Comparison of ENCODE assay signal across 18 mouse cellular contexts in genomic region chr12:112571064-112571463, GRCm38 (mm10). TPM values are rescaled to one million over a fixed set of nuclear protein-coding genes. Genes with fewer than 3 reads are reported as not detected.
DNase-seq lines count a peak whose midpoint lies in the region; ATAC-seq and TF ChIP-seq lines count a peak whose summit lies in the region.
"Had no signal": no experiment of that assay in that cellular context is flagged by ENCODE, and none has a peak within 500 bp of the region (broad histone marks: within the 10 kb centered on the region; RNA-seq: fewer than 3 reads in every experiment).

No protein-coding gene starts in this region.

- no peak for TF ChIP-seq EP300 in heart, adult 2 months (IDR thresholded peaks at IDR 0.05; ENCODE audit: insufficient read depth, low read depth, low read length)
- TF ChIP-seq EP300 in liver, embryonic 14.5 days (IDR thresholded peaks at IDR 0.05; ENCODE audit: low read depth): no peak

- no peak for DNase-seq in heart, adult 2 months
- DNase-seq in liver, embryonic 14.5 days (ENCODE audit: low read depth in 3 of 3, low spot score in 3 of 3): no peak
- DNase-seq in liver, embryonic 11.5 days (ENCODE audit: low spot score): no peak
- no peak for DNase-seq in G1E (ENCODE audit: low spot score)
- DNase-seq in spleen, adult 12 weeks (ENCODE audit: low spot score): no peak
- DNase-seq in adrenal gland, adult 2 months: no peak
- DNase-seq: adrenal gland, postnatal 14 days; cerebellum, postnatal 14 days; heart, postnatal 14 days; midbrain, embryonic 14.5 days; spleen, adult 18-20 months; thymus, postnatal 4 days had no signal

- no peaks in the 10 kb centered on the region for H3K27me3 ChIP-seq in heart, adult 2 months (ENCODE audit: control insufficient read depth, insufficient read depth, low read length)
- H3K27me3 ChIP-seq in heart, embryonic 12.5 days (replicated peaks): no peaks in the 10 kb centered on the region; the same call in 1 of the 2 replicates
- no peaks in the 10 kb centered on the region for H3K27me3 ChIP-seq in liver, embryonic 14.5 days (ENCODE audit: control insufficient read depth, insufficient read depth, low read length)
- H3K27me3 ChIP-seq in liver, embryonic 11.5 days (replicated peaks; ENCODE audit: control insufficient read depth, insufficient read depth, low read length): no peaks in the 10 kb centered on the region
- H3K27me3 ChIP-seq in G1E (ENCODE audit: insufficient read depth, low read length): peaks cover 39% of the 10 kb centered on the region
- H3K27me3 ChIP-seq: kidney, embryonic 15.5 days; limb, embryonic 13.5 days; Patski had no signal

- no peak overlapping the region for H3K4me3 ChIP-seq in heart, adult 2 months
- H3K4me3 ChIP-seq in heart, embryonic 12.5 days: no peak overlapping the region
- H3K4me3 ChIP-seq in liver, embryonic 14.5 days (ENCODE audit: insufficient read depth in 1 of 2, low read depth in 2 of 2, low read length in 2 of 2): no peak overlapping the region
- no peak overlapping the region for H3K4me3 ChIP-seq in liver, embryonic 11.5 days (ENCODE audit: low read depth, low read length)
- no peak overlapping the region for H3K4me3 ChIP-seq in G1E (ENCODE audit: low read depth, low read length)
- H3K4me3 ChIP-seq: kidney, embryonic 15.5 days; limb, embryonic 13.5 days had no signal

- no peak overlapping the region for H3K4me2 ChIP-seq in heart, embryonic 12.5 days
- no peak overlapping the region for H3K4me2 ChIP-seq in liver, embryonic 14.5 days (ENCODE audit: low read depth)
- no peak overlapping the region for H3K4me2 ChIP-seq in liver, embryonic 11.5 days
- H3K4me2 ChIP-seq: kidney, embryonic 15.5 days; limb, embryonic 13.5 days had no signal

- intact Hi-C loops in heart, adult 2 months (cut with DNase I): no loop called here

- no peaks in the 10 kb centered on the region for H3K9me3 ChIP-seq in heart, embryonic 12.5 days (replicated peaks)
- no peaks in the 10 kb centered on the region for H3K9me3 ChIP-seq in liver, embryonic 14.5 days (ENCODE audit: control insufficient read depth, low read length)
- H3K9me3 ChIP-seq in liver, embryonic 11.5 days (ENCODE audit: control insufficient read depth, low read length): no peaks in the 10 kb centered on the region
- no peaks in the 10 kb centered on the region for H3K9me3 ChIP-seq in G1E (replicated peaks)
- H3K9me3 ChIP-seq: kidney, embryonic 15.5 days; limb, embryonic 13.5 days had no signal

- H3K79me2 ChIP-seq in heart, adult 2 months (replicated peaks; ENCODE audit: control insufficient read depth, insufficient read depth, low read length): no peaks in the 10 kb centered on the region

- H3K4me1 ChIP-seq in heart, adult 2 months (ENCODE audit: control insufficient read depth, insufficient read depth, low read length): peaks cover 4% of the 10 kb centered on the region
- H3K4me1 ChIP-seq in heart, embryonic 12.5 days (replicated peaks): peaks cover 9% of the 10 kb centered on the region
- 0 out of 4 replicates have a peak, but pooled peaks cover 0 to 3% of the 10 kb centered on the region in 2 experiments for H3K4me1 ChIP-seq in liver, embryonic 14.5 days (replicated peaks; ENCODE audit: control insufficient read depth in 2 of 2, insufficient read depth in 2 of 2, low read length in 1 of 2)
- no peaks in the 10 kb centered on the region; the same call in 1 of the 2 replicates for H3K4me1 ChIP-seq in liver, embryonic 11.5 days (replicated peaks; ENCODE audit: control insufficient read depth, insufficient read depth, low read length)
- peaks cover 3% of the 10 kb centered on the region; the same call in 1 of the 2 replicates for H3K4me1 ChIP-seq in G1E (ENCODE audit: insufficient read depth, low read depth, low read length)

- 60% methylated on average over 6 of the region's 6 CpGs for whole genome bisulfite sequencing in heart, adult 2 months
- WGBS in heart, embryonic 12.5 days: 63% methylated on average over 6 of the region's 6 CpGs
- WGBS in liver, embryonic 14.5 days (ENCODE audit: insufficient replicate concordance): 51% methylated on average over 6 of the region's 6 CpGs
- 61% methylated on average over 6 of the region's 6 CpGs for WGBS in liver, embryonic 11.5 days

- TF ChIP-seq CTCF in heart, adult 2 months (IDR thresholded peaks at IDR 0.05): peak; percentile 52
- TF ChIP-seq CTCF in liver, embryonic 14.5 days (IDR thresholded peaks at IDR 0.05; ENCODE audit: low read depth): peak; percentile 34; the same call in 1 of the 2 replicates
- TF ChIP-seq CTCF in G1E (IDR thresholded peaks at IDR 0.05; ENCODE audit: low read depth, low read length): peak; percentile 28; the same call in 1 of the 2 replicates

- no peak for TF ChIP-seq POLR2A in heart, adult 2 months (IDR thresholded peaks at IDR 0.05; ENCODE audit: insufficient read depth, low read depth, low read length)

- H3K9ac ChIP-seq in heart, adult 2 months (ENCODE audit: low read depth, low read length): no peak overlapping the region
- no peak overlapping the region for H3K9ac ChIP-seq in heart, embryonic 12.5 days
- no peak overlapping the region for H3K9ac ChIP-seq in liver, embryonic 14.5 days (replicated peaks)
- no peak overlapping the region for H3K9ac ChIP-seq in liver, embryonic 11.5 days (ENCODE audit: low read depth, low read length)
- H3K9ac ChIP-seq: kidney, embryonic 15.5 days; limb, embryonic 13.5 days had no signal

- H3K27ac ChIP-seq in heart, adult 2 months: no peak overlapping the region
- no peak overlapping the region for H3K27ac ChIP-seq in heart, embryonic 12.5 days (ENCODE audit: poor library complexity, severe bottlenecking)
- H3K27ac ChIP-seq in liver, embryonic 14.5 days: no peak overlapping the region
- H3K27ac ChIP-seq in liver, embryonic 11.5 days (ENCODE audit: low read depth, low read length): no peak overlapping the region
- H3K27ac ChIP-seq: kidney, embryonic 15.5 days; limb, embryonic 13.5 days had no signal

- no peaks in the 10 kb centered on the region for H3K36me3 ChIP-seq in heart, adult 2 months (ENCODE audit: control insufficient read depth, insufficient read depth, low read length)
- no peaks in the 10 kb centered on the region for H3K36me3 ChIP-seq in heart, embryonic 12.5 days
- H3K36me3 ChIP-seq in liver, embryonic 14.5 days (replicated peaks; ENCODE audit: control insufficient read depth, insufficient read depth, low read depth): no peaks in the 10 kb centered on the region
- H3K36me3 ChIP-seq in liver, embryonic 11.5 days (ENCODE audit: control insufficient read depth, insufficient read depth, low read length): no peaks in the 10 kb centered on the region
- no peaks in the 10 kb centered on the region for H3K36me3 ChIP-seq in G1E (replicated peaks)
- H3K36me3 ChIP-seq: kidney, embryonic 15.5 days; limb, embryonic 13.5 days had no signal

- ATAC-seq in heart, embryonic 12.5 days (ENCODE audit: insufficient number of reproducible peaks, low FRiP score): no peak
- no peak for ATAC-seq in liver, embryonic 14.5 days (ENCODE audit: insufficient read depth)
- no peak for ATAC-seq in liver, embryonic 11.5 days (replicated peaks; ENCODE audit: low FRiP score)
- peak; percentile 41; the same call in 1 of the 2 replicates for ATAC-seq in G1E (ENCODE audit: extremely low read depth, insufficient number of reproducible peaks, low FRiP score, poor library complexity, severe bottlenecking)
- ATAC-seq in megakaryocyte progenitor cell, adult 5-6 weeks (replicated peaks; ENCODE audit: poor library complexity): peak; percentile 71
- ATAC-seq: hindbrain, embryonic 16.5 days; Patski had no signal

RNA-seq across cellular contexts. Expression of gene Inf2, which starts 17.5 kb away (rescaled TPM):
- total RNA-seq in heart, adult 2 months (2021): 10 to 100 TPM; 15.0 to 17.3 TPM
- 11.7 and 12.7 TPM in 2 replicates for polyA plus RNA-seq in heart, adult 2 months (2012; rRNA removed)
- polyA plus RNA-seq in heart, embryonic 12.5 days (2016; fragmentation: Nextera tagmentation; extraction: Ambion mirVana): 2.2 and 3.5 TPM in 2 replicates
- polyA plus RNA-seq in liver, embryonic 14.5 days (2012; rRNA removed): 4.8 and 6.2 TPM in 2 replicates
- 2.0 and 2.1 TPM in 2 replicates for polyA plus RNA-seq in liver, embryonic 14.5 days (2014; fragmentation: Nextera tagmentation; extraction: Ambion mirVana)
- polyA plus RNA-seq in liver, embryonic 11.5 days (2014; fragmentation: Nextera tagmentation; extraction: Ambion mirVana): 4.6 and 6.5 TPM in 2 replicates
- total RNA-seq in G1E (2014; fragmentation: Nextera tagmentation): 4.2 and 5.4 TPM in 2 replicates
- total RNA-seq in G1E (2017): 2.3 and 2.5 TPM in 2 replicates
- polyA plus RNA-seq in G1E (2012): 26.0 and 29.5 TPM in 2 replicates
- 11.0 and 13.6 TPM in 2 replicates for total RNA-seq in megakaryocyte progenitor cell, adult 5-6 weeks (2015)
- total RNA-seq in megakaryocyte progenitor cell, adult 5-6 weeks (2017): 4.8 and 7.1 TPM in 2 replicates
- total RNA-seq in adrenal gland, adult 2 months (2021): 10 to 100 TPM; 20.7 to 40.6 TPM
- 45.0 and 47.9 TPM in 2 replicates for polyA plus RNA-seq in adrenal gland, adult 2 months (2012; rRNA removed)

RNA-seq across cellular contexts. Expression of gene Adssl1, which starts 48.8 kb away (rescaled TPM):
- total RNA-seq in heart, adult 2 months (2021): 100 to 1,000 TPM; 150 to 173 TPM
- polyA plus RNA-seq in heart, adult 2 months (2012; rRNA removed): 85.2 and 98.2 TPM in 2 replicates
- polyA plus RNA-seq in heart, embryonic 12.5 days (2016; fragmentation: Nextera tagmentation; extraction: Ambion mirVana): 81.7 and 86.4 TPM in 2 replicates
- polyA plus RNA-seq in liver, embryonic 14.5 days (2012; rRNA removed): 3.7 and 5.4 TPM in 2 replicates
- polyA plus RNA-seq in liver, embryonic 14.5 days (2014; fragmentation: Nextera tagmentation; extraction: Ambion mirVana): 7.6 and 8.5 TPM in 2 replicates
- polyA plus RNA-seq in liver, embryonic 11.5 days (2014; fragmentation: Nextera tagmentation; extraction: Ambion mirVana): 5.6 and 7.4 TPM in 2 replicates
- not detected in 2 replicates for total RNA-seq in G1E (2014; fragmentation: Nextera tagmentation)
- total RNA-seq in G1E (2017): 0.06 TPM in 1 of 2 replicates, not detected in the other
- polyA plus RNA-seq in G1E (2012): 0.05 TPM in 1 of 2 replicates, not detected in the other
- 113 and 131 TPM in 2 replicates for total RNA-seq in megakaryocyte progenitor cell, adult 5-6 weeks (2015)
- 113 and 126 TPM in 2 replicates for total RNA-seq in megakaryocyte progenitor cell, adult 5-6 weeks (2017)
- total RNA-seq in adrenal gland, adult 2 months (2021): 10 to 100 TPM; 10.7 to 39.1 TPM
- 10.6 and 11.0 TPM in 2 replicates for polyA plus RNA-seq in adrenal gland, adult 2 months (2012; rRNA removed)

RNA-seq across cellular contexts. Expression of gene Tmem179, which starts 54.5 kb away (rescaled TPM):
- total RNA-seq in heart, adult 2 months (2021): not detected
- 0.44 and 0.62 TPM in 2 replicates for polyA plus RNA-seq in heart, adult 2 months (2012; rRNA removed)
- polyA plus RNA-seq in heart, embryonic 12.5 days (2016; fragmentation: Nextera tagmentation; extraction: Ambion mirVana): 0.68 and 0.88 TPM in 2 replicates
- polyA plus RNA-seq in liver, embryonic 14.5 days (2012; rRNA removed): 0.02 and 0.09 TPM in 2 replicates
- 0.05 and 0.08 TPM in 2 replicates for polyA plus RNA-seq in liver, embryonic 14.5 days (2014; fragmentation: Nextera tagmentation; extraction: Ambion mirVana)
- polyA plus RNA-seq in liver, embryonic 11.5 days (2014; fragmentation: Nextera tagmentation; extraction: Ambion mirVana): 0.70 and 0.71 TPM in 2 replicates
- total RNA-seq in G1E (2014; fragmentation: Nextera tagmentation) (not detected in 2 replicates), G1E (2017) (0.06 TPM in 1 of 2 replicates, not detected in the other)
- 0.02 TPM in 1 of 2 replicates, not detected in the other for polyA plus RNA-seq in G1E (2012)
- not detected in 2 replicates for total RNA-seq in megakaryocyte progenitor cell, adult 5-6 weeks (2015)
- not detected in 2 replicates for total RNA-seq in megakaryocyte progenitor cell, adult 5-6 weeks (2017)
- 10 to 100 TPM in 1 of 2 experiments, 1 to 10 TPM in 1; 2.7 to 10.5 TPM for total RNA-seq in adrenal gland, adult 2 months (2021)
- polyA plus RNA-seq in adrenal gland, adult 2 months (2012; rRNA removed): 6.1 and 8.8 TPM in 2 replicates
- total RNA-seq: heart, postnatal 14 days had no signal

Comparison
In these comparisons a context has a peak if more than half of its experiments do, and no peak if none do; other contexts are left out.
1. ATAC-seq: peak in G1E (single experiment) and megakaryocyte progenitor cell, adult 5-6 weeks (single experiment); none in heart, embryonic 12.5 days (single experiment), liver, embryonic 14.5 days (single experiment) and liver, embryonic 11.5 days (single experiment).
2. Peak in every context shown above with its lines, with median percentiles within 50 percentile points of each other: CTCF ChIP-seq.